Mouse (Mus musculus): Measurements from ENCODE around the gene Col1a1. TPM values are rescaled to one million over a fixed set of nuclear protein-coding genes. Genes with fewer than 3 reads are reported as not detected.

The Col1a1 gene
- 122 and 135 TPM in 2 replicates for polyA plus RNA-seq (2014; fragmentation: Nextera tagmentation; extraction: Ambion mirVana)

- Histone ChIP-seq H3K4me3 (ENCODE audit: low read depth, low read length) (peak within 1 kb of the TSS; percentile 24), H3K27ac (ENCODE audit: low read depth, low read length) (no peak within 1 kb of the TSS), H3K27me3 (ENCODE audit: control insufficient read depth, insufficient read depth, low read length) (peaks cover 46% of the 10 kb centered on the region), H3K4me2 (replicated peaks; ENCODE audit: low read depth, low read length) (peak within 1 kb of the TSS; percentile 24), H3K9me3 (ENCODE audit: control insufficient read depth, low read length) (no peaks in the 10 kb centered on the region), H3K36me3 (ENCODE audit: control insufficient read depth, insufficient read depth, low read length) (no peaks in the 10 kb centered on the region), H3K9ac (ENCODE audit: low read depth, low read length) (no peak within 1 kb of the TSS), H3K4me1 (replicated peaks; ENCODE audit: control insufficient read depth, insufficient read depth, low read length) (no peaks in the 10 kb centered on the region)
- 0 out of 2 replicates have a peak, but pooled peaks have one; percentile 41 for ATAC-seq (ENCODE audit: low FRiP score)
- 14% methylated on average over 19 of the region's 19 CpGs for WGBS
- no peak for DNase-seq (ENCODE audit: low spot score)
Observed at GRCm38 (mm10) chr11:94936045-94936444, at the start of gene Col1a1. Gene Col1a1, plus strand, starts transcription at chr11:94936224.

DNA sequence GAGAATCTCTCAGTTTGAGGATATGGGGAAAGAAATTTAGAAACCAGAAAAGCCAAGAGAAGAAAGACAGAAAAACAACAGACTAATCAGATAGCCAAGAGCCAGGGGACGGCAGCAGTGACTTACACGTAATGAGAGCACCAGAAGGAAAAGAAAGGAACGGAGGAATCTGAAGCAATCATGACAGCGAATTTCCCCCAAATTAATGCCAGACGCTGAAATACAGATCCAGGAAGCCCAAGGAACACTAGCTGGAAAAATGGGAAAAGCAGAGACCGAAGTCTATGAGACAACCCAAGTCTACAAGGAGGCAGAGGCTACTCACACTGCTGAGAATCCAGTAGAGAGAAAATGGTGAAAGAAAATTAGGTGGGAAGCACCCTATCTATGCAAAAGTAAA, 44.9 kb upstream of the Col1a1 start:
- WGBS, result 74% methylated on average over 6 of the region's 6 CpGs
- ATAC-seq (ENCODE audit: low FRiP score) (no peak), DNase-seq (ENCODE audit: low spot score) (no peak)
- H3K4me1 ChIP-seq (replicated peaks; ENCODE audit: control insufficient read depth, insufficient read depth, low read length), result no peaks in the 10 kb centered on the region
- H3K9me3 ChIP-seq (ENCODE audit: control insufficient read depth, low read length), result no peaks in the 10 kb centered on the region
- no peaks in the 10 kb centered on the region for H3K36me3 ChIP-seq (ENCODE audit: control insufficient read depth, insufficient read depth, low read length)
- no peaks in the 10 kb centered on the region for H3K27me3 ChIP-seq (ENCODE audit: control insufficient read depth, insufficient read depth, low read length)
- H3K4me3 ChIP-seq (ENCODE audit: low read depth, low read length), result no peak overlapping the region
- H3K27ac ChIP-seq (ENCODE audit: low read depth, low read length), result no peak overlapping the region
- no peak overlapping the region for H3K9ac ChIP-seq (ENCODE audit: low read depth, low read length)
- no peak overlapping the region for H3K4me2 ChIP-seq (replicated peaks; ENCODE audit: low read depth, low read length)

DNA sequence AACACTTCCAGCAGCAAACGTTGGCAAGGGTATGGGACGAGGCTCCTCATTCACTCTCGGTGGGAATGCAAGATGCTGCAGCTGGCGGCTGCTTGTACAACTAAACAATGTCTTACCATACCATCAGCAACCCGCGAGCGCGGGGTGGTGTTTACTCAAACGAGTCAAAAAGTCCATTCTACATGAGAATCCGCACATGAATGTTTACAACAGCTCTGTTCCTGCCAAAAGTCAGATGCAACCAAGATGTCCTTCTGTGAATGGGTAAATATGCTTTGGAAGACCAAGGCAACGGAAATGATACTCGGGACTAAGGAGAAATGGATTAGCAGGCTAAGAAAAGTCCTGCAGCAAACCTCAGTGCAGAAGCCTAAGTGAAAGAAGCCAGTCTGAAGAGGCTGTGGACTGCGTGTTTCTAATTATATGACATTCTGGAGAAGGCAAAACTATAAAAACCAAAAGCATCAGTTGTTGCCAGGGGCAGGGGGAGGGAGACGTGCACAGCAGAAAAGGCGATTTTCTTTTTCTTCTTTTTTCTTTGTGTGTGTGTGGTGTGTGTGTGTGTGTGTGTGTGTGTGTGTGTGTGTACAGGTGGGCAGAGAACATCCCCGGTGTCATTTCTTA, 39.2 kb upstream of the Col1a1 start:
- Histone ChIP-seq H3K36me3 (ENCODE audit: control insufficient read depth, insufficient read depth, low read length) (no peaks in the 10 kb centered on the region), H3K27ac (ENCODE audit: low read depth, low read length) (no peak overlapping the region), H3K9me3 (ENCODE audit: control insufficient read depth, low read length) (no peaks in the 10 kb centered on the region), H3K9ac (ENCODE audit: low read depth, low read length) (no peak overlapping the region), H3K4me1 (replicated peaks; ENCODE audit: control insufficient read depth, insufficient read depth, low read length) (no peaks in the 10 kb centered on the region), H3K4me3 (ENCODE audit: low read depth, low read length) (no peak overlapping the region), H3K27me3 (ENCODE audit: control insufficient read depth, insufficient read depth, low read length) (no peaks in the 10 kb centered on the region), H3K4me2 (replicated peaks; ENCODE audit: low read depth, low read length) (no peak overlapping the region)
- WGBS, result 80% methylated on average over 16 of the region's 16 CpGs
- no peak for DNase-seq (ENCODE audit: low spot score)
- no peak for ATAC-seq (ENCODE audit: low FRiP score)

- Histone ChIP-seq H3K27ac (ENCODE audit: low read depth, low read length) (no peak overlapping the region), H3K4me3 (ENCODE audit: low read depth, low read length) (no peak overlapping the region), H3K9me3 (ENCODE audit: control insufficient read depth, low read length) (no peaks in the 10 kb centered on the region), H3K27me3 (ENCODE audit: control insufficient read depth, insufficient read depth, low read length) (no peaks in the 10 kb centered on the region), H3K36me3 (ENCODE audit: control insufficient read depth, insufficient read depth, low read length) (no peaks in the 10 kb centered on the region), H3K4me2 (replicated peaks; ENCODE audit: low read depth, low read length) (no peak overlapping the region), H3K4me1 (replicated peaks; ENCODE audit: control insufficient read depth, insufficient read depth, low read length) (no peaks in the 10 kb centered on the region), H3K9ac (ENCODE audit: low read depth, low read length) (no peak overlapping the region)
- WGBS, result 76% methylated on average over 2 of the region's 2 CpGs
- DNase-seq (ENCODE audit: low spot score) (no peak), ATAC-seq (ENCODE audit: low FRiP score) (no peak)
Observed at GRCm38 (mm10) chr11:94901231-94901630, 34.8 kb upstream of the Col1a1 start.

DNA sequence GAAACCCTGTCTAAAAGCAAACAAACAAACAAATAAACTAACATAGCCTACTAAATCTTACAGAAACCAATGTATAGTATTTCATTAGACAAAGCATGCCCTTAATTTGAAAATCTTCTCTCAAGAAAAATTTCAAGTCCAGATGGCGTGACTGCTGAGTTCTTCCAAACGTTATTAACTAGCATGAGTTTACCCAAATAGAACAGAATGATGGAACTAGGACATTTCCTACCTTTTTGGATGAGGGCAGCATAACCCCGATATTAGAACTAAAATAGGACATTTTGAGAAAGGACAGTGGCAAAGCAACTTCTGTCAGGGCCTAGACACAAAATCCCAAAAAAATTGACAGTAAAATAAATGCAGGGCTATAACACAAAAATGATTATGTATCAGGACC, 31.7 kb upstream of the Col1a1 start:
- Histone ChIP-seq H3K36me3 (ENCODE audit: control insufficient read depth, insufficient read depth, low read length) (no peaks in the 10 kb centered on the region), H3K9me3 (ENCODE audit: control insufficient read depth, low read length) (no peaks in the 10 kb centered on the region), H3K4me1 (replicated peaks; ENCODE audit: control insufficient read depth, insufficient read depth, low read length) (no peaks in the 10 kb centered on the region), H3K27me3 (ENCODE audit: control insufficient read depth, insufficient read depth, low read length) (no peaks in the 10 kb centered on the region), H3K4me2 (replicated peaks; ENCODE audit: low read depth, low read length) (no peak overlapping the region), H3K27ac (ENCODE audit: low read depth, low read length) (no peak overlapping the region), H3K4me3 (ENCODE audit: low read depth, low read length) (no peak overlapping the region), H3K9ac (ENCODE audit: low read depth, low read length) (no peak overlapping the region)
- 93% methylated on average over 3 of the region's 3 CpGs for WGBS
- DNase-seq (ENCODE audit: low spot score), result no peak
- no peak for ATAC-seq (ENCODE audit: low FRiP score)

DNA sequence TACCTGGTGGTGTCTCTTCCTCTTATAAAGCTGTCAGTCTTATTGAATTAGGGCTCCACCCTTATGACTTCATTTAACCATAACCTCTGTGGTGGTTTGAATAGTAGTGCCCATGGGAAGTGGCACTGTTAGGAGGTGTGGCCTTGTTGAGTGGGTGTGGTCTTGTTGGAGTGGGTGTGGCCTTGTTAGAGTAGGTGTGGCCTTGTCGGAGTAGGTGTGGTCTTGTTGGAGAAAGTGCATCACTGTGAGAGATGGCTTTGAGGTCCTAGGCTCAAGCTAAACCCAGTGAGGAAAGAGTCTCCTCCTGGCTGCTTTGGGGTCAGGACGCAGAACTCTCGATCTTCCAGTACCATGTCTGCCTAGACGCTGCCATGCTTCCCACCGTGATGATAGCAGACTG, 25.1 kb upstream of the Col1a1 start:
- no peak overlapping the region for H3K4me3 ChIP-seq (ENCODE audit: low read depth, low read length)
- no peaks in the 10 kb centered on the region for H3K36me3 ChIP-seq (ENCODE audit: control insufficient read depth, insufficient read depth, low read length)
- ATAC-seq (ENCODE audit: low FRiP score) (no peak), DNase-seq (ENCODE audit: low spot score) (no peak)
- 84% methylated on average over 5 of the region's 5 CpGs for WGBS
- H3K4me1 ChIP-seq (replicated peaks; ENCODE audit: control insufficient read depth, insufficient read depth, low read length), result no peaks in the 10 kb centered on the region
- no peak overlapping the region for H3K4me2 ChIP-seq (replicated peaks; ENCODE audit: low read depth, low read length)
- no peaks in the 10 kb centered on the region for H3K9me3 ChIP-seq (ENCODE audit: control insufficient read depth, low read length)
- no peak overlapping the region for H3K9ac ChIP-seq (ENCODE audit: low read depth, low read length)
- no peak overlapping the region for H3K27ac ChIP-seq (ENCODE audit: low read depth, low read length)
- H3K27me3 ChIP-seq (ENCODE audit: control insufficient read depth, insufficient read depth, low read length), result no peaks in the 10 kb centered on the region

DNA sequence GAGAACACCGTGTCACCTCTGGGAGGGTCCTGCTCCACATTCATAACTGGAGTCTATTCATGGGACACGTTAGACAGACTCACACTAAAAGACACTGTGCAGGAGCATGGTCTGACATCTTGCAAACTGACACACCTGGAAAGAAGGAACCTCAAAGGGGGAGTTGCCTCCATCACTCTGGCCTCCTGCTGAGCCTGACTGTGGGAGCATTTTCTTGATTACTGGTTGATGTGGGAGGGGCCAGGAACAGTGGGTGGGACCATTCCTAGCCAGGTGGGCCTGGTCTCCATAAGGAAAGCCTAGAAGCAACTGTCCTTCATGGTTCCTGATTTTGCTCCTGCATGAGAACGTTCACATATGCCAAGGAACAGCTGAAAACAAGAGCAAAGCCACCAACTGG, 23.5 kb upstream of the Col1a1 start:
- WGBS, result 78% methylated on average over 3 of the region's 3 CpGs
- ATAC-seq (ENCODE audit: low FRiP score), result no peak
- H3K9me3 ChIP-seq (ENCODE audit: control insufficient read depth, low read length), result no peaks in the 10 kb centered on the region

GRCm38 (mm10) chr11:94913302-94914090, 22.5 kb upstream of the Col1a1 start:
- Histone ChIP-seq H3K9me3 (ENCODE audit: control insufficient read depth, low read length) (no peaks in the 10 kb centered on the region), H3K36me3 (ENCODE audit: control insufficient read depth, insufficient read depth, low read length) (no peaks in the 10 kb centered on the region), H3K27ac (ENCODE audit: low read depth, low read length) (no peak overlapping the region), H3K4me3 (ENCODE audit: low read depth, low read length) (no peak overlapping the region), H3K4me1 (replicated peaks; ENCODE audit: control insufficient read depth, insufficient read depth, low read length) (no peaks in the 10 kb centered on the region), H3K27me3 (ENCODE audit: control insufficient read depth, insufficient read depth, low read length) (no peaks in the 10 kb centered on the region), H3K9ac (ENCODE audit: low read depth, low read length) (no peak overlapping the region), H3K4me2 (replicated peaks; ENCODE audit: low read depth, low read length) (no peak overlapping the region)
- DNase-seq (ENCODE audit: low spot score) (no peak), ATAC-seq (ENCODE audit: low FRiP score) (no peak)
- WGBS, result 77% methylated on average over 6 of the region's 6 CpGs

More for the DNA sequence above, 23.5 kb upstream of the Col1a1 start:
- no peak overlapping the region for H3K4me2 ChIP-seq (replicated peaks; ENCODE audit: low read depth, low read length)
- H3K4me1 ChIP-seq (replicated peaks; ENCODE audit: control insufficient read depth, insufficient read depth, low read length), result no peaks in the 10 kb centered on the region
- H3K27me3 ChIP-seq (ENCODE audit: control insufficient read depth, insufficient read depth, low read length), result no peaks in the 10 kb centered on the region
- no peak for DNase-seq (ENCODE audit: low spot score)
- no peak overlapping the region for H3K27ac ChIP-seq (ENCODE audit: low read depth, low read length)
- no peaks in the 10 kb centered on the region for H3K36me3 ChIP-seq (ENCODE audit: control insufficient read depth, insufficient read depth, low read length)
- H3K9ac ChIP-seq (ENCODE audit: low read depth, low read length), result no peak overlapping the region
- H3K4me3 ChIP-seq (ENCODE audit: low read depth, low read length), result no peak overlapping the region
